Mouse (Mus musculus): ENCODE measurements around the gene Armc6. TPM values are rescaled to one million over a fixed set of nuclear protein-coding genes. Genes with fewer than 3 reads are reported as not detected.
A peak's percentile ranks its signal among the peaks of the same experiment; 100 is the strongest.
"Not testable (repeated sequence)": the region's sequence is repeated elsewhere in the genome, so short reads cannot be mapped to it uniquely, and the experiment has no call there.

Armc6 gene
- polyA plus RNA-seq, 1 experiment from 2014 or later, result 23.4 TPM

- no peaks in the 10 kb centered on the region for H3K27me3 ChIP-seq (replicated peaks)
- peaks cover 20% of the 10 kb centered on the region for H3K4me1 ChIP-seq (replicated peaks)
- peaks cover 40% of the 10 kb centered on the region for H3K36me3 ChIP-seq
- no peak overlapping the region for H3K9ac ChIP-seq
- no peak overlapping the region for H3K4me3 ChIP-seq
- no peak for ATAC-seq (ENCODE audit: insufficient number of reproducible peaks, low FRiP score)
- no peaks in the 10 kb centered on the region for H3K9me3 ChIP-seq (replicated peaks)
- 88% methylated on average over 9 of the region's 9 CpGs for WGBS
- H3K4me2 ChIP-seq, result no peak overlapping the region
- H3K27ac ChIP-seq (ENCODE audit: poor library complexity, severe bottlenecking), result no peak overlapping the region
Observed at GRCm38 (mm10) chr8:70230837-70231236, 3.4 kb downstream of the Armc6 start.

- WGBS, result 80% methylated on average over 4 of the region's 4 CpGs
- no peak overlapping the region for H3K27ac ChIP-seq (ENCODE audit: poor library complexity, severe bottlenecking)
- no peaks in the 10 kb centered on the region for H3K9me3 ChIP-seq (replicated peaks)
- H3K4me1 ChIP-seq (replicated peaks), result peaks cover 8% of the 10 kb centered on the region
- H3K36me3 ChIP-seq, result peaks cover 60% of the 10 kb centered on the region
- no peak overlapping the region for H3K4me2 ChIP-seq
- H3K4me3 ChIP-seq, result no peak overlapping the region
- H3K27me3 ChIP-seq (replicated peaks), result no peaks in the 10 kb centered on the region
- no peak for ATAC-seq (ENCODE audit: insufficient number of reproducible peaks, low FRiP score)
- H3K9ac ChIP-seq, result no peak overlapping the region
Observed at GRCm38 (mm10) chr8:70227997-70228396, 6.3 kb downstream of the Armc6 start.

GRCm38 (mm10) chr8:70223341-70223740 is 10.9 kb downstream of the Armc6 start:
- Histone ChIP-seq H3K36me3 (peaks cover 47% of the 10 kb centered on the region), H3K4me3 (no peak overlapping the region), H3K4me1 (replicated peaks) (peaks cover 16% of the 10 kb centered on the region), H3K27me3 (replicated peaks) (no peaks in the 10 kb centered on the region; the same call in 1 of the 2 replicates), H3K4me2 (no peak overlapping the region), H3K9ac (no peak overlapping the region), H3K27ac (ENCODE audit: poor library complexity, severe bottlenecking) (no peak overlapping the region), H3K9me3 (replicated peaks) (no peaks in the 10 kb centered on the region)
- no peak for ATAC-seq (ENCODE audit: insufficient number of reproducible peaks, low FRiP score)
- 49% methylated on average over 6 of the region's 6 CpGs for WGBS

GRCm38 (mm10) chr8:70222041-70222440 is 12.2 kb downstream of the Armc6 start:
- 88% methylated on average over 12 of the region's 12 CpGs for WGBS
- Histone ChIP-seq H3K9me3 (replicated peaks) (no peaks in the 10 kb centered on the region), H3K4me1 (replicated peaks) (peaks cover 16% of the 10 kb centered on the region), H3K36me3 (peaks cover 37% of the 10 kb centered on the region), H3K4me3 (no peak overlapping the region), H3K27ac (ENCODE audit: poor library complexity, severe bottlenecking) (no peak overlapping the region), H3K9ac (no peak overlapping the region), H3K27me3 (replicated peaks) (no peaks in the 10 kb centered on the region; the same call in 1 of the 2 replicates), H3K4me2 (no peak overlapping the region)
- no peak for ATAC-seq (ENCODE audit: insufficient number of reproducible peaks, low FRiP score)

- Histone ChIP-seq H3K4me2 (no peak overlapping the region), H3K9me3 (replicated peaks) (no peaks in the 10 kb centered on the region), H3K4me1 (replicated peaks) (peaks cover 16% of the 10 kb centered on the region), H3K36me3 (peaks cover 36% of the 10 kb centered on the region), H3K9ac (no peak overlapping the region; the same call in 1 of the 2 replicates), H3K4me3 (no peak overlapping the region), H3K27ac (ENCODE audit: poor library complexity, severe bottlenecking) (no peak overlapping the region), H3K27me3 (replicated peaks) (no peaks in the 10 kb centered on the region; the same call in 1 of the 2 replicates)
- no peak for ATAC-seq (ENCODE audit: insufficient number of reproducible peaks, low FRiP score)
- WGBS, result 95% methylated on average over 3 of the region's 3 CpGs
Observed at GRCm38 (mm10) chr8:70220911-70221310, 13.4 kb downstream of the Armc6 start.

- Histone ChIP-seq H3K4me2 (no peak overlapping the region), H3K27me3 (replicated peaks) (no peaks in the 10 kb centered on the region; the same call in 1 of the 2 replicates), H3K9me3 (replicated peaks) (no peaks in the 10 kb centered on the region), H3K36me3 (peaks cover 36% of the 10 kb centered on the region), H3K9ac (peak overlapping the region; percentile 5; the same call in 1 of the 2 replicates), H3K4me1 (replicated peaks) (peaks cover 16% of the 10 kb centered on the region), H3K27ac (ENCODE audit: poor library complexity, severe bottlenecking) (no peak overlapping the region), H3K4me3 (no peak overlapping the region)
- ATAC-seq (ENCODE audit: insufficient number of reproducible peaks, low FRiP score), result no peak
- 65% methylated on average over 8 of the region's 8 CpGs for WGBS
Observed at GRCm38 (mm10) chr8:70220236-70220840, 13.9 kb downstream of the Armc6 start.

- H3K9me3 ChIP-seq (replicated peaks), result no peaks in the 10 kb centered on the region
- H3K9ac ChIP-seq, result 0 out of 2 replicates have a peak overlapping the region, but pooled peaks have one; percentile 14
- H3K27ac ChIP-seq (ENCODE audit: poor library complexity, severe bottlenecking), result no peak overlapping the region
- H3K36me3 ChIP-seq, result peaks cover 25% of the 10 kb centered on the region
- no peak overlapping the region for H3K4me3 ChIP-seq
- H3K4me2 ChIP-seq, result no peak overlapping the region
- H3K4me1 ChIP-seq (replicated peaks), result peaks cover 16% of the 10 kb centered on the region
- H3K27me3 ChIP-seq (replicated peaks), result no peaks in the 10 kb centered on the region; the same call in 1 of the 2 replicates
- WGBS, result 52% methylated on average over 5 of the region's 5 CpGs
- no peak for ATAC-seq (ENCODE audit: insufficient number of reproducible peaks, low FRiP score)
Observed at GRCm38 (mm10) chr8:70219107-70219684, 15.1 kb downstream of the Armc6 start.

GRCm38 (mm10) chr8:70217441-70217840 is 16.8 kb downstream of the Armc6 start:
- Histone ChIP-seq H3K9ac (no peak overlapping the region), H3K36me3 (peaks cover 12% of the 10 kb centered on the region), H3K9me3 (replicated peaks) (no peaks in the 10 kb centered on the region), H3K4me1 (replicated peaks) (peaks cover 21% of the 10 kb centered on the region), H3K27ac (ENCODE audit: poor library complexity, severe bottlenecking) (no peak overlapping the region), H3K4me2 (no peak overlapping the region), H3K4me3 (no peak overlapping the region), H3K27me3 (replicated peaks) (no peaks in the 10 kb centered on the region; the same call in 1 of the 2 replicates)
- no peak for ATAC-seq (ENCODE audit: insufficient number of reproducible peaks, low FRiP score)

- H3K4me2 ChIP-seq, result no peak overlapping the region
- no peak overlapping the region for H3K4me3 ChIP-seq
- peaks cover 3% of the 10 kb centered on the region; the same call in 1 of the 2 replicates for H3K36me3 ChIP-seq
- peaks cover 21% of the 10 kb centered on the region for H3K4me1 ChIP-seq (replicated peaks)
- 67% methylated on average over 1 of the region's 1 CpGs for WGBS
- no peak overlapping the region for H3K9ac ChIP-seq
- no peak for ATAC-seq (ENCODE audit: insufficient number of reproducible peaks, low FRiP score)
- H3K27ac ChIP-seq (ENCODE audit: poor library complexity, severe bottlenecking), result no peak overlapping the region
- no peaks in the 10 kb centered on the region for H3K9me3 ChIP-seq (replicated peaks)
- H3K27me3 ChIP-seq (replicated peaks), result no peaks in the 10 kb centered on the region; the same call in 1 of the 2 replicates
Observed at GRCm38 (mm10) chr8:70216566-70216965, 17.7 kb downstream of the Armc6 start.

- H3K4me3 ChIP-seq; H3K9me3 ChIP-seq (replicated peaks); ATAC-seq (ENCODE audit: insufficient number of reproducible peaks, low FRiP score); H3K9ac ChIP-seq; H3K36me3 ChIP-seq; H3K4me2 ChIP-seq; H3K27me3 ChIP-seq (replicated peaks); H3K27ac ChIP-seq (ENCODE audit: poor library complexity, severe bottlenecking): not testable (repeated sequence)
- H3K4me1 ChIP-seq (replicated peaks), result peaks cover 23% of the 10 kb centered on the region
- WGBS, result 69% methylated on average over 3 of the region's 3 CpGs
Observed at GRCm38 (mm10) chr8:70216161-70216560, 18.1 kb downstream of the Armc6 start.

- no peak overlapping the region for H3K4me2 ChIP-seq
- 59% methylated on average over 5 of the region's 5 CpGs for WGBS
- H3K27me3 ChIP-seq (replicated peaks), result no peaks in the 10 kb centered on the region; the same call in 1 of the 2 replicates
- no peak overlapping the region for H3K9ac ChIP-seq
- H3K9me3 ChIP-seq (replicated peaks), result no peaks in the 10 kb centered on the region
- H3K36me3 ChIP-seq, result no peaks in the 10 kb centered on the region
- no peak overlapping the region for H3K4me3 ChIP-seq
- ATAC-seq (ENCODE audit: insufficient number of reproducible peaks, low FRiP score), result no peak
- H3K27ac ChIP-seq (ENCODE audit: poor library complexity, severe bottlenecking), result no peak overlapping the region
- H3K4me1 ChIP-seq (replicated peaks), result peaks cover 27% of the 10 kb centered on the region
Observed at GRCm38 (mm10) chr8:70215092-70215491, 19.2 kb downstream of the Armc6 start.
